Mouse (Mus musculus) layer of hippocampus, adult 11-12 months (tissue): ENCODE data around the gene 4930432K21Rik.
A peak's percentile ranks its signal among the peaks of the same experiment; 100 is the strongest.

Experiments used
- DNase-seq: peaks from one replicate; pipeline ENCODE4 v3.0.0; 2022; ENCODE audit warnings: low spot score

The 4930432K21Rik gene

DNA sequence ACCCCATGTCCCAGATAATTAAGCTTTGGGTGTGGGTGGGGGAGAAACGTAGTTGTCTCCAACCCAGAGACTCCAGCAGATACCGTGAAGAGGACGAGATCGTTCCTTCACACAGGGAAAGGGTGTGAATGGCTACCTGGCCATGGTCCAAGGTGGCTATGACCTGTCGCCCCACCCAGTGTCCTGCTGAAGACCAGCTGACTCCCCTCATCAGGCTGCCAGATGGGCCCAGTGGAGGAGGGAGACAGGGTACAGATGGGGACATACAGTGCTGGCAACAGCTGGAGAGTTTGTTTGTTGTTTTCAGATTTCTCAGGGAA lies 666 bp downstream of the 4930432K21Rik start:
- DNase-seq: no peak

DNA sequence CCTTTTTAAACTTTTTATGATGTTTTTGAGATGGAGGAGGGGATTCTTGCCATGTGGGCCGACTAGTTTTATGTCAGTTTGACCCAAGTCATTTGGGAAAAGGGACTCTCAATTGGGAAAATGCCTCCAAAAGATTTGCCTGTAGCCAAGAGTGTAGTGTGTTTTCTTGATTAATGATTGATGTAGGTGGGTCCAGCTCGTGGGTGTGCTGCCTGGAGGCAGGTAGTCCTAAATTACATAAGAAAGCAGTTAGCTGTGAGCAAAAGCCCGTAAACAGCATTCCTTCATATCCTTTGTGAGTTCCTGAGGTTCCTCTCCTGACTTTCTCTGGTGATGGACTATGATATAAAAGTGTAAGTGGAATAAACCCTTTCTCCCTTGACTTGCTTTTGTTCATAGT lies 1.4 kb downstream of the 4930432K21Rik start:
- DNase-seq: no peak

DNA sequence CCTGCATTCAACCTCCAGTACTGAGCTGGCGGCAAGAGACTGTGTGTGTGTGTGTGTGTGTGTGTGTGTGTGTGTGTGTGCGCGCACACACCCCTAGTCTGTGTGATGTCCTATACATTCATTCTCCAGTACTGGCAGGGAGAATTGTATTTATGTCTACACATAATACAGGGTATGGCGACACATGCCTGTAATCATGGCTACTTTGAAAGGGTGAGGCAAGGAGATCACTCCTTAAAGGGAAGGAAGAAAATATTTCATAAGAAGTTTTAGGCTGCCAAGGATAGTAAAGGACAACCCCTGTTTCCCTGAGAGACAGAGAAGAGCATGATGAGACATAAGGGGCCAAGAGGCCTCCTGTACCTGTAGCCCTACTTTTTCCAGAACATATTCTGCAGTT lies 9.8 kb downstream of the 4930432K21Rik start:
- DNase-seq: no peak

DNA sequence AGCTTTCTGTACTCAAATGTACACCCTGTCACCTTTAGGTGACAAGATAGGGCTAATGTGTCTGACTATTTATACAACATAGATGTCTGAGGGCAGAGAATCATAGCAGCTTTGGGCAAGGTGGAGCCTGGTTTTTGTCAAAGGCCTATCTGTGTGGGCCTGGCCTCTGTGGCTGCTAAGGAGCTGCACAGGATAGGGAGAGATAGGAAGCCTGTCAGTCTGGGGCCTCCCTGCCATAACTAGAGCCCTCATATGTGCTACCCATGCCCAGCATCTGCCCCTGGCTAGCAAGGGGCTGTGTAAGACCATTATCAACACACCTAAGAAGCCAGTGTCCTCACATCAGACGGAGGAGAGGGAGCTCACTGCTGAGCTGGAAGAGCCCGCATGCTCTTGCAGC lies 19.9 kb downstream of the 4930432K21Rik start:
- DNase-seq: no peak

DNA sequence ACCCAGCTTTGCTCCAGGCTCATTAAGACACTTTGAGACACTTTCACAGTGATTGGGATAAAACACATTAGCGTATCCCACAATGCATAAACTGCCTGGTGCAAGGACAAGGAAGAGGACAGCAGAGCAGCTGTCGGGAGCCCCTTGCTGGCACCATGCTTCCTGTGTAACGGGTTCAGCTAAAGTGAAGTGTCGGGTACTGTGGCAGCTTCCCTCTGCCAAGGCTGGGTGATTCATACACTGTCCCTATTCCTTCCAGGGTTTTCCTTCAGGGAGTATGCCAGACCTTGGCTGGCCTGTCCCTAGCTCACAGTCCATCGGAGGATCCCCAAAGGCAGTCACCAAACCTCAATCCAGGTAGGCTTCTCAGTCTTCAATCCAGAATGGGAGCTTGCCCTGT lies 22.3 kb downstream of the 4930432K21Rik start:
- no peak for DNase-seq

DNA sequence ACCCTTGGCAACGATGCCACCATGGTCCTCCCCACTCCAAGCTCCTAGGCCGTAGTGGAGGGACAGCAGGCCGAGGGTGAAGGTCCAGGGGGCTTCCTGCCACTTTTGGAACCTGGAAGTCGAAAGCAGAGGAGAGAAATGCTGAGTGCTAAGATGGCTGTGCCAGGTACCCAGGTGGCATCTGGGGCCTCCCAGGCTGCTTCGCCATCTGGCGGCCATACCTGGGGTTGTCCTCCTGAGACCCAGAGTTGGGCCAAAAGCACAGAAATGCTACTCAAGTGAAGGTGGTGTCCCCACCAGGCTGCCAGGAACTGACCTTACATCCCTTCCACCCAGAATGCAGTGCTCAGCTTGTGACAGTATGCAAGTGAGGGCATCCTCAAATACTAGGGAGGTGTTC lies 26.0 kb downstream of the 4930432K21Rik start:
- no peak for DNase-seq

DNA sequence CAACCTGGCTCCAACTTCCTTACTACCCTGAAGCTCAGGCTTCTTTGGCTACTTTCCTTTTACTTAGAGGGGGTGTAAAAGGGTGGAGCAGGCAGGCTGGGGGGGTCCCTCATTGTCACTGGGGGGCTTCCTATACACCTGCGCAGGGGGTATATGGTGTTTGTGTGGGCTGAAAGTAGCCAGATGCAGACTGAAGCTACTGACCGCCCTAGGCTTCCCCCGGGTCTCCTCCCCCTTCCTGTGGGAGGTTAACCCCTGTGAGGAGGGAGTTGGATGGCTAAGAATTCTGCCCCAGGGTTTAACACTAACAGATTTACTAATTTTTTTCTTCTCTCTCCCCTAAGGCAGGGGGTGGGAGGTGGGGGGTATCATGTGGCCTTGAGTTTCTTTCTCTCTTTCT lies 28.7 kb downstream of the 4930432K21Rik start:
- DNase-seq: no peak

DNA sequence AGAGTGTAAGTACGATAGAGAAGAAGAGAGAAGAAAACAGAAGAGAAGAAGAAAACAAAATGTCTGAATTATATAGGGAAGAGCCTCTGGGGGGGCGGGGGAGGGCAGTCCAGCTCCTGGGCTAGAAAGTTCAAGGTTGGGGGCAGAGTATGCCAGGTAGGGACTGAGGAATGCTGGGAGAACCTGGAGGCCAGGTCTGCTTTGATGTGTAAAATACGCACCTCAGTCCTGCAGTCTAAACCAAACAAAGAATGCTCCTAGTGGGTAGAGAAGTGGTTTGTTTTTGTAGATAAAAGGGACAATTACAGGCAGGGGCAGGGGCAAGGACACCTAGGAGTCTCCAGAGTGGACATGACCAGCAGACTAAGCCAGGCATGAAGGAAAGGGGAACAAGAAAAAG lies 29.6 kb downstream of the 4930432K21Rik start:
- DNase-seq: no peak

DNA sequence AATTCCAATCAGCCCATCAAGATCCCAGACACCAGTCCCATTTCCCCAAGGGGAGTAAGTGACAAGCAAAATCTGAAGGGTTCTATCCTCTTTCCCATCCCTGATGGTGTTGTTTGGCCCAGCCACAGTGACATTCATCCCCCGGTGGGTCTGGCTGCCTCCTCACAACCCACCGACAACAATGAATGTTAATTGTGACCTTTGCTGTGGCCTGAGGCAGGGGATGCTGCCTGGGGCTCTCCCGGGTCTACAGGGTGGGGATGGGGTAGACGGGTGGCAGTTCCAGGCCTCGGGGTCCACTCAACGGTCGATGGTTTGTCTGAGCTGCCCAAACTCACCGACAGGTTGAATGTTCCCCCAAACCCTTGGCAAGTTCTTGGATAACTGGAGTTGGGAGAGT lies 30.8 kb downstream of the 4930432K21Rik start:
- DNase-seq: no peak

DNA sequence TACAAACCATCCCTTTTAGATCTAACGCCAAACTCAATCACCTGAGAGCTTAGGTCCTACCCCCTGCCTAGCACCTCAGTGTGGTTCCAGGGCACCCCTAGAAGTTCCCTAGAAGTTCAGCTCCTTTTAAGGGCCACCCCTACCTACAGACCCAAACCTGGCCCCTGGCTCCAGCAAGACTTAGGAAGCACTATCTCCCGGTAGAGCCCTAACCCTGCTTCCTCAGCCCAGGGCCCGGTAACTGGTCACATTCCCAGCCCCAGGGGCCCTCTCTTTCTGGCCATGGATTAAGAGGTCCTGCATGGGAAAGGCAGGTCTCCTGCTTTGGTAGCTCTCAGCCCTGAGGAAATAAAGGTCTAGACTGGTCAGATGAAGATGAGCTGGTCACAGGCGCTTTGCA lies 32.1 kb downstream of the 4930432K21Rik start:
- DNase-seq: no peak

DNA sequence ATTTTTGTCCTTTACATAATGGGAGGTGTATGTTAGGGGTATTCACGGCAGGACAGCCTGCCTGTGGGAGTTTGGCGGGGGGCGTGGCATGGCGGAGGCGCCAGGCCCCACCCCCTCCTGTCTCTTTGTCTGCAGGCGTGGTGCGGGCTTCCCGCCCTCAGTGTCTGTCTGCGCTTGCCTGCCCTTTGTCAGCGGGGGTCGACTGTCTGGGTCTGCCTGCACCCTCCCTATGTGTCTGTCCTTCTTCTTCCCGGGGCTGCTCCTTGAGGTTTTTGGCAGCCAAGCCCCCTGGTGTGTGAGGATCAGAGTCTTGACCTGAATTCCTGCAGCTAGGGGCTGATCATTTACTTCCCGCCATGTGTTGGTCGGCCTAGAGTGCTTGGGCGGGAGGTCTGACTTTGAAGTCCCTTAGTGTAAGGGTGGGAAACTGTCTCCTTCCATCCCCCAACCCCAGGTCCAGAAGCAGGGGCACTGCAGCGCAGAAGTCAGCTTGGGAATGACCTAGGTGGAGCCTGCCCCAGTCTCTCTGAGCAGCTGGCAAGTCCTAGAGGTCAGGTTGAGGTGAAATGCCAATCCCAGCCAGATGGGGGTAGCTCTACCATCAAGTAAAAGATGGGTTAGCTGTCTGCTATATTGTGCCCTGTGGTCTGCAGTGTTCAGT lies 32.8 kb downstream of the 4930432K21Rik start:
- no peak for DNase-seq

DNA sequence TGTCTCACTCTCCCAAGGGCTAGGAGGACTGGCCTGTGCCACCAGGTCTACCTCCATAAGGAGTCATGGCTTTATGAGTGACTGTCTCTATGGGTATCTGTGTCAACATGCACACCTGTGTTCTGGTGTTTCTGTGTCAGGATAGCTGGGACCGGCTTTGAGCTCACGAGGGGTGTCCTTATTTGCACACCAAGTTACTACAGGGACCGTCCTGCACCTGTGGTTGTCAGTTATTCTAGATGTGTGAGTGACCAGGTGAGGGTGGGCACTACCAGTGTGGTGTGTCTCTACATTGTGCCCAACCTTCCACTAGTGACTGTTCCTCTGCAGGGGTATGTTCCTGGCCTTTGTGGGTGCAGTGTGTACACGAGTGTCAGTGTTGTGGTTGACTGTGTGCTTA lies 35.0 kb downstream of the 4930432K21Rik start:
- DNase-seq: no peak

DNA sequence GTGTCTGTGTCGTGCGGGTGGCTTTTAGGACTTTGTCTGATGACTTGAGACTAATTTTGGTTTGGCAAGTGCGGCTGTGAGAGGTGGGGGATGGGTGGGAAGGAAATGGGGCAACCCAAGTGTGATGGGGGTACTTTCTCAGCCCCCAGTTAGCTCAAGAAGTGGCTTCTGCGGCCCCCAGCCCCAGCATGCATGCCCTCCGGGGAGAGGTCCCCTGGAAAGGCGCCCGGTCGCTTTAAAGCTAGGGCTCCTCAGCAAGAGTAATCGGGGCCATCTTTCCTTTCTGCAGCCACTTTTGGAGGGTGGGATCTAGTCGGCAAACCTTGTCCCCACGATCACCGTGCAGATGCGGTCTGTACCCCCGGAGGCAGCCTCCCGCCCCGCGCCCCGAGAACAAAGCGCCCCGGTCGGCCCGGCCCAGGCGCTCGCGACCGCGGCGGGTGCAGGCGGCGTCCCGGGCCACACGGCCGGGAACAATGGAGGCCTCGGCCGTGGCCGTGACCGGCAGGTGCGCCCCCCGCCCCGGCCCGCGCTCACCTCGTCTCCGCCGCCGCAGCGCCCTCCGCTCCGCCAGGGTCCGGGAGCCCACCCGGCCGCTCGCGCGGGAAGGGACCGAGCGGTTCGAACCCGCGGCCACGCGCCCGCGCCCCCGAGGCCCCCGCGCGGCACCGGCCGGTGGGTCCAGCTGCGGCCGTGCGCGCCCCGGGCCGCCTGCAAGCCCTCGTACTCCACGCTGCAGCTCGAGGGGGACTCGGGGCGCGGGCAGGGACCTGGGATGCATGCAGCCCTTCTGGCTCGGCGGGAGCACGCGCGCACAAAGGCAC lies 35.6 kb downstream of the 4930432K21Rik start:
- no peak for DNase-seq

DNA sequence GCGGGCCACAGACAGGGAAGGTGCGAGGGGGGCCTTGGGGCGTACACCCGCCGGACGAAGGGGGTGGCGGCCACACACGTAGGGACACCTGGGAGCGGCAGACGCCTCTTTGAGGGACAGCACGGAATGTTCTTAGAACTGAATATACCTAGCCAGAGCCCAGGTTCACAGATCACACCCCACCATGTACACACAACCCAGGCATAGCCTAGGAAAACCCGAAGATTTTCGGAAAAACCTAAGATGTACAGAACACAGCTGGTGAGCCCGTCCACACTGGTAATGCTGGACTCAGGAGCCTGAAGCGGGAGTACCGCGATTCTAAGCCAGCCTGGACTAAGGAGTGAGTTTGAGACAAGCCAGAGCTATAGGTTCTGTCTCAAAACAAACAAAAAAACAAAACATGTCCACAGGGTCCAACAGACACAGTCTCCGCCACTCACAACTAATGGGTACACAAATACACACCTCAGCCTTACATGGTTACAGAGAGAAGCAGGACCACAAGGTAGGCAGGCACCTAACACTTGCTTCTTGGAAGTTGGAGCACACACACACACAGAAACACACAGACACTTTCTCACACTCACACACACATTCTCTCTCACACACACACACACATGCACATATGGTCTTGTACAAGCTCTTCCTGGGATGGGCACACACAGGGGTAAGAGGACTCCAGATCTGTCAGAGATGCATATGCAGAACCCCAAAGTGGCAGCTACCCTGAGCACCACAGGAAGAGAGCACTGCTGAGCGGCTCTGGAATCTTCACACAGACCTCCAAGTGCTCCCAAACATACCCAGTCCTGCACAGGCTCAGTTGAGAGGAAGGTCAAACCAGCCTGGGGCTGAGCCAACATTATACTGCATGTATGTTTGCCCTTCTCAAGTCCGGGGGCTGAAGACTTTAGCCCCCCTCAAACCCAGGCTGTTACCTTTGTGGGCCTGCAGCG lies 36.5 kb downstream of the 4930432K21Rik start:
- no peak for DNase-seq

DNA sequence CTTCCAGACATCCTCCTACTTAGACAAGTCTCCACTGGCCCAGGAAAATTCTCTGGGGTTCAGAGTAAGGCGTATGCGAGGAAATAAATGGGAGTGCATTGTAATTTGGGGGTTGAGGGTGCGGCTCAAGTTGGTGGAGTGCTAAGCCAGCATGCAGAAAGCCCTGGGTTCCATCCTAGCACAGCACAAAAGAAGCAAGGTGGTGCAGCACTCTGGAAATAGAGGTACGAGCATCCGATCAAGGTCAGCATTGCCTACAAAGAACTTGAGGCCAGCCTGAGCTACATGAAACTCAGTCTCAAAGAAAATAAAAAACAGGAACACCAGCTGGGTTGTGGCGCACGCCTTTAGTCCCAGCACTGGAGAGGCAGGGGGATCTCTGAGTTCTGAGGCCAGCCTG lies 37.3 kb downstream of the 4930432K21Rik start, which contains the start of gene Nanos3:
Gene Nanos3 (minus strand): TSS at position 101 of the 400 bp plus-strand sequence.
- no peak for DNase-seq

DNA sequence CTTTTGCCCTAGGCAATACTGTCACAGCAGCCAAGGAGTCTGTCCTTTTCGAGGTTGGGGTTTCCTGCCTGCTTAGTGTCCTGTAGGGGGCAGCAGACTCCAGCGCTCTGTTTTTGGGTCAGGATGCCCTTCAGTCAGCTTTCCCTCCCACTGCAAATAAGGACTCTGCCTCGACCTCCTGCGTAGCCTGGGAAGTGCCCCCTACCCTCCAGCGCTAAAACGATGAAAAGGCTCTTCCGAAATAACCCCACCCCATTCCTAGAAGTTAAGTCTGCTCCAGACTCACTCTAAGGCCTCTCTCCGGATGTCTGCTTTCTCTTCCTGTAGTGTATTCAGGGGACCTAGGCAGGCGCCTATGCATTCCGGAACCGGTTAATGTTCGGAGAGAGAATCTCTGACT lies 38.7 kb downstream of the 4930432K21Rik start:
- peak; percentile 84 for DNase-seq

DNA sequence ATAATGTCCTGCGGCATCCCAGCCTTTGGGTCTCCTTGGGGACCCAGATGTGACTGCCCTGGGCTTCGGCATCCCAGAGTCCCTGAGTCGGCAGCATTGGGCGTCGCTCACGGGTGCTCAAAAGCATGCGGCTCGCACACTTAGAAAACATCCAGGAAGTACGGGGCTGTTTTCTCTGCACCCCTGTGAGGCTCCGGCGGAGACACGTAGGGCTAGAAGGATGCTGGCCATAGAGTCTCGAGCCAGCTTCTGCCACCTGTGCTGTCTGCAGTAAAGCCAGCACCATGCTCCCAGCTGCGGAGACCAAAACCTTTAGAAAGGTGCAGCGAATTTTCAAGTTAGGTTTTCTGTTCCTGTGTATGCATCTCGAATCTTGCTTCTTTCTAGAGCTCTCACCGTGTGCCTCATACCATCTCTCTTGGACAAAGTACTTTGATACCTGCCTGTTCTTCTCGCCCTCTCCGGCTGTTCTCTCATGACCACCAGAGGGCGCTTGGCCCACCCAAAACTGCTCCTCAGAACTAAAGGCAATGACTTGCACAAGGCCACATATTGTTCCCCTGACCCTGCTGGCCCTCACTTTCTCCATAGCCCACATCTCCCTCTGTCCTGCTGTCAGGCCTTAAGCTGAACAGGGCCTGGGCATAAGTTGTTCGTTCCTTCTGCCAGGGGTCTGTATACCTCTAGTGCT lies 39.4 kb downstream of the 4930432K21Rik start:
- DNase-seq: peak; percentile 63

DNA sequence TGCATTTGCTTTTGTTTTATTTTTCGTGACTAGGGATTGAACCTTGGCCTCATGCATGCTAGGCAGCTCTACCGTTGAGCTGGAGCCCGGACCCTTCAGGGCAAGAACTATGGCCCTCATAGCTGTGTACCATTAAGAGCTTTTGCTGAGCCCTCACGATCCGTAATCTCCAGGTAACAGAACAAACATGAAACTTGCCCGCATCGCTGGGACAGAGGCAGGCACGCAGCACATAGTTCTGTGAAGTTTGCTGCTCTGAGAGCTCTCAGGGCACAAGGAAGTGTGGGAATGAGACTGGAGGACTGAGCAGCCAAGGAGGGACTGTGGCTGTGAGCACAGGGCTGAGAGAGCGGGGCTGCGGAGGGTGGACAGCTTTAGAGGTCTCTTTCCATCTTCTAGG lies 40.8 kb downstream of the 4930432K21Rik start:
- no peak for DNase-seq

DNA sequence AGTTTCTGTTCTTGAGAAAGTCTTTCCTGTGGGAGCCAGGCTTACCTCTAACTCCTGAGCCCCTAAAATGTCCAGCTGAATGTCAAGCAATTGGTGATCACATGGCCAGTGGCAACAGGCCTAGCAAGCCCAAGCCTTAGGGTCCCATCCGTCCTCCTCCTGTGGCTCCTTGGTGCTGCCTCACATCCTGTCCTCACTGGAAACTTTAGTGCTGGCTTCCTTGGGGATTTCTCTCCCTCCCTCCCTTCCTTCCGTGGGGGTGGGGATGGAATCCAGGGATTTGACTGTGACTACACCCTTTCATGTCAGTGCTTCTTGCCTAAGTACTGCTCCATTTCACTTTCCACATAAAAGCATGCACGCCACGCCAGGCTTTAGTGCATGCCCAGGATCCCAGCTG lies 41.8 kb downstream of the 4930432K21Rik start:
- DNase-seq: no peak

DNA sequence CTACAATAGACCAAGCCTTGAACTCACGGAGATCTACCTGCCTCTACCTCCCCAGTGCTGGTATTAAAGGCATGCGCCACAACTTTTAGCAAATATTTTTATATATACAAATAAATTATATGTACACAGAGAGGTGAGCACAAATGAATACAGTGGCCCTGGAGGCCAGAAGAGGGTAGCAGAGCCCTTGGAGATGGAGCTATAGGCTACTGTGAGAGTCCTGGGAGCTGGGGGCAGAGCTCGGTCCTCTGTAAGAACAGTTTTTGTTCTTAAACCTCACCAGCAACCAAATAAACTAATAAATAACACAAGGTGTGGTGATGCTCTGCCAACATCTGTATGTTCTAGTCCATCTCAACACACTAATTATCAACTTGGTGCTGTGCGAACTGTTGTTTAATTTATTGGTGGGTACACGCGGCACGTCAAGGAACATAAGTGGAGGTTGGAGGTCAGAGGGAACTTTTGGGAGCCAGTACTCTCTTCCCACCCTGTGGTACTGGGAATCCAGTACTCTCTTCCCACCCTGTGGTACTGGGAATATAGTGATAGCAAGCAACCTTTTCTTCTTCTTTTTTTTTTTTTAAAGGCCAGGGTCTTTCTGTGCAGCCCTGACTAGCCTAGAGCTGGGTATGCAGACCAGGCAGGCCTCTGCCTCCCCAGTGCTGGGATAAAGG lies 42.5 kb downstream of the 4930432K21Rik start:
- DNase-seq: no peak

DNA sequence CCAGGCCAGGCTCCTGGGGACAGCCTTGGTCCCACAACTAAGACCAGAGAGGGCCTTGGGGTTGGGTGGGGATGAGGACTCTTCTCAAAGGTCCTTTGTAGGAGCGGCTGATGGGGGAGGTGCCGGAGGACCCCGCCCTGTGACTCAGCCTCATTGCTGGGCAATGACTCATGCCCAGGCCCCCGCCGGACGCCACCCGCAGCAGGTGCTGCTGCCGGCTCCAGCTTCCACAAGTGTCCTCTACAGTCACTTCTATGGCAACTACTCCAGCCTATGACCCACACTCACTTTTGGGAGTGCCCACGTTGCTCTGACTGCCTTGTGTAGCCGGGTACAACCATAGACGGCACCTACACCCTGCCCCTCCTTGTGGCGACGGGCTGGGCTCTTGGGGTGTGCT lies 44.2 kb downstream of the 4930432K21Rik start:
- DNase-seq: peak; percentile 56
